Mouse (Mus musculus) spleen, adult 10 weeks (tissue): ENCODE measurements around the gene Hps1. TPM values are rescaled to one million over a fixed set of nuclear protein-coding genes. Genes with fewer than 3 reads are reported as not detected.

Source experiments
- polyA plus RNA-seq: library from polyadenylated mRNA; stranded (reverse); fragments of 350-450 nt; fragmentation: Illumina TruSeq; extraction: RNeasy Lipid Tissue Mini Kit (QIAGEN cat#74804); gene quantifications from one replicate; pipeline ENCODE4 v1.2.3, GENCODE M21; 2015; ENCODE audit warnings: low replicate concordance; ENCODE audit not compliant: insufficient read depth

The Hps1 gene
- 9.6 TPM for polyA plus RNA-seq

GRCm38 (mm10) chr19:42779531-42780155 lies at the start of gene Hps1:
TSS of gene Hps1 (minus strand) at chr19:42779978.

GRCm38 (mm10) chr19:42752363-42752931 lies 27.3 kb downstream of the Hps1 start, which contains the start of gene Pyroxd2:
TSS of gene Pyroxd2 (minus strand) at chr19:42752775.

Other genes starting within 250 kb of the Hps1 start
- gene Loxl4, start 167.2 kb downstream of the Hps1 start, polyA plus RNA-seq, result 0.44 TPM
- gene Pyroxd2, start 27.2 kb downstream of the Hps1 start, polyA plus RNA-seq, result 4.1 TPM